Mouse (Mus musculus): ENCODE data around the gene Mfng. TPM values are rescaled to one million over a fixed set of nuclear protein-coding genes. Genes with fewer than 3 reads are reported as not detected.

Mfng gene
- total RNA-seq, 2 experiments from 2014 or later: 9.5 to 11.6 TPM

GRCm38 (mm10) chr15:78718290-78719250, 54.7 kb downstream of the Mfng start, which contains the start of gene Elfn2:
Gene Elfn2, minus strand, starts transcription at chr15:78718771.
- no peak for DNase-seq (ENCODE audit: low spot score in 2 of 2)

DNA sequence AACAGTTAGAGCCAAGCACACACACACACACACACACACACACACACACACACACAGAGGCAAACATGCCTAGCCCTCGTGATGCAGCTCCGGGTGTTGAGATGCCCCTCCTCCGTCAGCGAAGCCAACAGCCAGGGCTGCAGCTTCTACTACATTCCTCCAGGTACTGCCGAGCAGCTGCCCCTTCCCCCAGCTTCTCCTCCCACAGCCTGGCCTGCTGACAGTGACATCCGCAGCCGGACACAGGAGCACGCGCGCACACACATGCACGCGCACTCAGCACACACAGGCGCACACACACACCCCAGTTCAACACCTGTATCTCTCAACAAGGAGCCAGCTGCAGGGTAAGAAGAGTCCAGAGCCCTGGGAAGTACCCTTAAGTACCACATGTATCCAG, 56.3 kb downstream of the Mfng start:
- no peak for DNase-seq (ENCODE audit: low spot score in 2 of 2)

- no peak for DNase-seq (ENCODE audit: low spot score in 2 of 2)
Measured at GRCm38 (mm10) chr15:78715856-78716255, 57.4 kb downstream of the Mfng start.

DNA sequence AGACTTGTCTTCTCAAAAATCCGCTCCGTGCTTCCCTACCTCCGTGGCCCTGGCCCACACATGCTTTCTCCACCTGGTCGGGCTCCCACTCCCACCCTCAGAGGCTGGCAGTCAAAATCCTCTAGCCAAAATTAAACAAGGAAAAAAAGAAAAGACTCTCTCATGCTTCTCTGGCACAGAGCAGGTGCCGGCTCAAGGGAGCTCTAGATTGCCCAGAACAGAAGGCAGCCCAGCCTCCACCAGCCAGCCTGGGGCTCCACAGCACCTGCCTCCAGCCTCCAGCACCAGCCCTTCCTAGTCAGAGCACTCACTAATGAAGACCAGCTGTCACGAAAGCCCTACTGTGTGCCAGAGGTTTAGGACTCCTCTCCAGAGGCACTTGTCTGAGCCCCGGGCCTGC, 59.5 kb downstream of the Mfng start:
- no peak for DNase-seq (ENCODE audit: low spot score in 2 of 2)

GRCm38 (mm10) chr15:78712335-78713258, 60.7 kb downstream of the Mfng start:
- no peak for DNase-seq (ENCODE audit: low spot score in 2 of 2)

- DNase-seq (ENCODE audit: low spot score in 2 of 2): no peak
Measured at GRCm38 (mm10) chr15:78711935-78712334, 61.3 kb downstream of the Mfng start.

DNA sequence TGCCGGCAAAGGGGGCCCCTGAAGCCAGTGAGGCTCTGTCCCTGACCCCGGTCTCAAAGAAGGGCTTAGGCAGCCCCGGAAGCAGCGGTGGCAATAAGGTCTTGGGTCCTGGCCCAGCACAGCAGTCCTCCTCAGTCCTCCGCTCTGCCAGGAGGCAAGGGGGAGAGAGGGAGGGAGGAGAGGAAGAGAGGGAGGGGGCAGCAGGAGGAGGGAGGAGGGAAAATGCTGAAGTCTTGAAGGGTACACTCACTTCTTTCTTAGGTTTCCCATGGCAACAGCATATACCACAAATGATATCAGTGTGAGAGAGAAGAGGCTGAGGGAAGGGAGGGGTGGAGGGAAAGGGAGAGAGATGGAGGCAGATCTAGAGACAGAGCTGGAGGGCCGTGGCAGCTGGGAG, 62.6 kb downstream of the Mfng start:
- no peak for DNase-seq (ENCODE audit: low spot score in 2 of 2)

GRCm38 (mm10) chr15:78709767-78710166, 63.5 kb downstream of the Mfng start:
- no peak for DNase-seq (ENCODE audit: low spot score in 2 of 2)

DNA sequence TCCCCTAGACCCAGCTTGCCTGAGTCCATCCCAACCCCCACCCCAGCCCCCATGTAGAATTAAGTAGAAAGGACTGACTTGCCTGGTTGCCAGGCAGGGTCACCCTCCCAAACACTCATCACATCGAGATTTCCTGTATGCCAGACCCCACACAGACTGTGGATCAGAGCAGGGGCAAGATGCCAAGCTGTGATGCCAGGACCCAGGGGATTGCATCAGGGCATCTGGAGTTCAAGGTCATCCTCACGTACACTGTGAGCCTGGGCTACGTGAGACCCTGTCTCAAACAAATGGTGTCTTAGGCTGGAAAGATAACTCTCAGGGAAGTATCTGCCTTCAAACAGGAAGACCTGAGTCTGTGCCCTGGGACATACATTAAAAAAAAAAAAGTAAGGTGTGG, 66.6 kb downstream of the Mfng start:
- no peak for DNase-seq (ENCODE audit: low spot score in 2 of 2)

Other genes starting within 250 kb of the Mfng start
- 10 to 100 TPM; 66.7 to 75.1 TPM for gene C1qtnf6, start 242.1 kb downstream of the Mfng start, total RNA-seq (2021)
- under 1 TPM in 1 of 2 experiments, not detected in 1; 0.05 TPM for gene Sstr3, start 228.8 kb downstream of the Mfng start, total RNA-seq (2021)
- gene Rac2, start 200.7 kb downstream of the Mfng start, total RNA-seq (2021): 10 to 100 TPM in 1 of 2 experiments, 1 to 10 TPM in 1; 4.6 to 10.2 TPM
- gene Cyth4, start 176.4 kb downstream of the Mfng start, total RNA-seq (2021): 10 to 100 TPM in 1 of 2 experiments, 1 to 10 TPM in 1; 8.6 to 10.1 TPM
- gene Elfn2, start 54.7 kb downstream of the Mfng start, total RNA-seq (2021): under 1 TPM; 0.27 to 0.70 TPM
- gene Card10, start 29.6 kb upstream of the Mfng start, total RNA-seq (2021): 10 to 100 TPM; 12.6 to 13.3 TPM
- gene Cdc42ep1, start 69.1 kb upstream of the Mfng start, total RNA-seq (2021): 10 to 100 TPM; 43.2 to 47.6 TPM
- not detected for gene Lgals2, start 82.1 kb upstream of the Mfng start, total RNA-seq (2021)
- 10 to 100 TPM; 36.8 to 40.9 TPM for gene Gga1, start 103.7 kb upstream of the Mfng start, total RNA-seq (2021)
- gene Gm49510, start 126.2 kb upstream of the Mfng start, total RNA-seq (2021): not detected
- gene Sh3bp1, start 126.3 kb upstream of the Mfng start, total RNA-seq (2021): 10 to 100 TPM; 14.6 to 16.4 TPM
- 10 to 100 TPM; 16.4 to 21.7 TPM for gene Pdxp, start 140.4 kb upstream of the Mfng start, total RNA-seq (2021)
- gene Lgals1, start 153.2 kb upstream of the Mfng start, total RNA-seq (2021): 1,000 to 10,000 TPM; 1,203 to 1,363 TPM
- 10 to 100 TPM; 34.4 to 38.6 TPM for gene Nol12, start 161.5 kb upstream of the Mfng start, total RNA-seq (2021)
- 10 to 100 TPM; 83.6 to 94.1 TPM for gene Triobp, start 174.2 kb upstream of the Mfng start, total RNA-seq (2021)